Mouse (Mus musculus): Measurements from ENCODE around the gene Tnxb.

DNA sequence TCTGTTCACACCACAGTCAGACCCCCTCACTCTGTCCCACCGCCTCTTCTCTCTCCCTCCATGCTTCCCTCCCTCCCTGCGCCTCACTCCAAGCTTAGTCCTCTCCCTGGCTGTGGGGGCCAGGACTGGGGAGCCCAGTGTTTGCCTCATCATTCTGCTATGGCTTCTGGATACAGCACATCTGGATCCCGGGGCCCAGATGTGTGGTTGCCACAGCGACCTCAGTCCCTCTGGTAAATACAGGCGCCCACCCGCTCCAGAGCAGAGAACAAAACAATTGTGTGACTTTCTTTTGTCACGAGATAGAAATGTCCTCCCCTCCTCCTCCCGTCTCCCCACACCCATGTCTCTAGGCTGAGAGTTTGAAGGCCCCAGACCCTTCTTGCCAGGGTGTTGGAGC is 13.7 kb upstream of the Tnxb start:
- no peak for TF ChIP-seq CTCF (IDR thresholded peaks at IDR 0.05; ENCODE audit: extremely low read depth, insufficient read depth, insufficient read length, insufficient replicate concordance)
- no peak for TF ChIP-seq POLR2A (IDR thresholded peaks at IDR 0.05; ENCODE audit: low read depth, low read length)

All from spleen, adult 2 months (tissue).